ENCODE assay signal across 8 mouse cellular contexts in genomic region chr13:3633895-3634811, GRCm38 (mm10). TPM values are rescaled to one million over a fixed set of nuclear protein-coding genes. Genes with fewer than 3 reads are reported as not detected.
DNase-seq lines count a peak whose midpoint lies in the region; ATAC-seq and TF ChIP-seq lines count a peak whose summit lies in the region.

Gene Asb13, plus strand, starts transcription at chr13:3634032.

- peak within 1 kb of the TSS; percentile 68 for H3K4me3 ChIP-seq in hindbrain, embryonic 10.5 days
- H3K4me3 ChIP-seq in lung, postnatal 0 days (ENCODE audit: low read depth, low read length): peak within 1 kb of the TSS; percentile 68

- TF ChIP-seq CTCF in lung, postnatal 0 days (IDR thresholded peaks at IDR 0.05): peak; percentile 15; the same call in 1 of the 2 replicates

- peaks cover 7% of the 10 kb centered on the region; the same call in 1 of the 2 replicates for H3K27me3 ChIP-seq in hindbrain, embryonic 10.5 days (ENCODE audit: insufficient read depth, poor library complexity, severe bottlenecking)
- H3K27me3 ChIP-seq in lung, postnatal 0 days (replicated peaks; ENCODE audit: insufficient read depth, low read length): no peaks in the 10 kb centered on the region

- H3K9ac ChIP-seq in lung, postnatal 0 days (replicated peaks; ENCODE audit: low read depth): peak within 1 kb of the TSS; percentile 66

- H3K27ac ChIP-seq in hindbrain, embryonic 10.5 days: peak within 1 kb of the TSS; percentile 85
- H3K27ac ChIP-seq in lung, postnatal 0 days (ENCODE audit: low read length): no peak within 1 kb of the TSS

- peak; percentile 89 for DNase-seq in MN1 (ENCODE audit: low spot score)
- DNase-seq in cerebellum, adult 9-11 months: peak; percentile 90
- peak; percentile 75 to 88 for DNase-seq in frontal cortex, adult 2 months (ENCODE audit: extremely low spot score in 1 of 2, low spot score in 1 of 2)
- peak; percentile 80 for DNase-seq in hindbrain, embryonic 10.5 days (ENCODE audit: low spot score)
- peak; percentile 70 to 81 for DNase-seq in layer of hippocampus, postnatal 10 days (ENCODE audit: low spot score in 2 of 2)
- DNase-seq in lung, postnatal 0 days (ENCODE audit: low spot score): peak; percentile 92
- peak; percentile 63 for DNase-seq in ovary, postnatal 10 days (ENCODE audit: low spot score)
- DNase-seq in thymus, postnatal 0 days (ENCODE audit: low spot score): peak; percentile 88

- peak; percentile 94 for ATAC-seq in lung, postnatal 0 days

- H3K4me2 ChIP-seq in lung, postnatal 0 days (replicated peaks; ENCODE audit: low read depth, low read length): peak within 1 kb of the TSS; percentile 86

- 0 out of 2 replicates have a peak, but pooled peaks cover 3% of the 10 kb centered on the region for H3K9me3 ChIP-seq in hindbrain, embryonic 10.5 days
- no peaks in the 10 kb centered on the region for H3K9me3 ChIP-seq in lung, postnatal 0 days (ENCODE audit: low read length)

- no peak for TF ChIP-seq EP300 in lung, postnatal 0 days (IDR thresholded peaks at IDR 0.05)

- peaks cover 5% of the 10 kb centered on the region for H3K4me1 ChIP-seq in hindbrain, embryonic 10.5 days (replicated peaks)
- no peaks in the 10 kb centered on the region for H3K4me1 ChIP-seq in lung, postnatal 0 days (ENCODE audit: insufficient read depth, low read depth, low read length)

- no peaks in the 10 kb centered on the region for H3K36me3 ChIP-seq in hindbrain, embryonic 10.5 days
- no peaks in the 10 kb centered on the region for H3K36me3 ChIP-seq in lung, postnatal 0 days (ENCODE audit: insufficient read depth, low read length)

- 1% methylated on average over 47 of the region's 47 CpGs for WGBS in hindbrain, embryonic 10.5 days
- under 1% methylated on average over 47 of the region's 47 CpGs for WGBS in lung, postnatal 0 days

RNA-seq across cellular contexts. Expression of gene Asb13, which starts in this region (rescaled TPM):
- polyA plus RNA-seq in frontal cortex, adult 2 months (2012; rRNA removed): 33.1 and 36.6 TPM in 2 replicates
- polyA plus RNA-seq in hindbrain, embryonic 10.5 days (2016; fragmentation: Nextera tagmentation; extraction: Ambion mirVana): 14.3 and 16.2 TPM in 2 replicates
- total RNA-seq in layer of hippocampus, postnatal 10 days (2021): 10 to 100 TPM; 24.3 to 27.1 TPM
- 6.4 and 7.1 TPM in 2 replicates for polyA plus RNA-seq in lung, postnatal 0 days (2015; fragmentation: Nextera tagmentation; extraction: Ambion mirVana)
- 6.5 and 7.5 TPM in 2 replicates for polyA plus RNA-seq in thymus, postnatal 0 days (2015; fragmentation: Nextera tagmentation; extraction: Ambion mirVana)
